Mouse (Mus musculus) MEL (cell line): Measurements from ENCODE around the gene Hs6st1. TPM values are rescaled to one million over a fixed set of nuclear protein-coding genes. Genes with fewer than 3 reads are reported as not detected.

ENCODE experiments used
- DNase-seq: peaks from one replicate; pipeline ENCODE4 v3.0.0; 2011; ENCODE audit warnings: low read depth, low spot score
- H3K27ac ChIP-seq: 2 replicates; pipeline ENCODE4 v1.5.1; 2012; ENCODE audit warnings: low read depth, mild to moderate bottlenecking, control low read depth, low read length, moderate library complexity; ENCODE audit not compliant: control insufficient read depth
- H3K27me3 ChIP-seq, 2 experiments: fragments of 150-350 bp in 1 of 2; sonication (generic) in 1 of 2; 2 replicates each; pipeline ENCODE4 v1.6.1; 2012; ENCODE audit warnings: low read length in 2 of 2, mild to moderate bottlenecking in 2 of 2, improper control_type of control experiment in 1 of 2, moderate library complexity in 1 of 2; ENCODE audit not compliant: insufficient read depth in 2 of 2, control insufficient read depth in 1 of 2
- H3K36me3 ChIP-seq, 2 experiments: 2 replicates each; pipeline ENCODE4 v1.6.1; 2012 to 2014; ENCODE audit warnings: low read length in 2 of 2, improper control_type of control experiment in 1 of 2, inconsistent platforms in 1 of 2, mild to moderate bottlenecking in 1 of 2; ENCODE audit not compliant: insufficient read depth in 2 of 2, control insufficient read depth in 1 of 2
- H3K4me1 ChIP-seq, 2 experiments: fragments of 150-350 bp in 1 of 2; sonication (generic) in 1 of 2; 2 replicates each; pipeline ENCODE4 v1.6.1; 2012; ENCODE audit warnings: low read length in 2 of 2, improper control_type of control experiment in 1 of 2, mild to moderate bottlenecking in 1 of 2; ENCODE audit not compliant: insufficient read depth in 2 of 2, control insufficient read depth in 1 of 2
- H3K4me3 ChIP-seq, 2 experiments: fragments of 150-350 bp in 1 of 2; sonication (generic) in 1 of 2; 2 replicates each; pipeline ENCODE4 v1.5.1; 2012; ENCODE audit warnings: low read depth in 2 of 2, low read length in 2 of 2, mild to moderate bottlenecking in 2 of 2, moderate library complexity in 2 of 2, control low read depth in 1 of 2, improper control_type of control experiment in 1 of 2; ENCODE audit not compliant: control insufficient read depth in 1 of 2, insufficient read depth in 1 of 2
- H3K79me2 ChIP-seq: 2 replicates; pipeline ENCODE4 v1.6.1; 2012; ENCODE audit warnings: mild to moderate bottlenecking, low read length, moderate library complexity; ENCODE audit not compliant: control insufficient read depth, poor library complexity, insufficient read depth
- H3K9ac ChIP-seq: 2 replicates; pipeline ENCODE4 v1.6.1; 2012; ENCODE audit warnings: low read depth, mild to moderate bottlenecking, control low read depth, low read length, moderate library complexity; ENCODE audit not compliant: control insufficient read depth, poor library complexity, severe bottlenecking
- H3K9me3 ChIP-seq: fragments of 150-350 bp; sonication (generic); replicated peaks from 2 replicates; pipeline ENCODE4 v1.6.1; 2012; ENCODE audit warnings: mild to moderate bottlenecking, low read length, improper control_type of control experiment, moderate library complexity; ENCODE audit not compliant: insufficient read depth
- BHLHE40 ChIP-seq: IDR thresholded peaks from 2 replicates; pipeline ENCODE4 v1.6.1; 2012; ENCODE audit warnings: low read depth, mild to moderate bottlenecking, inconsistent platforms, low read length, improper control_type of control experiment, borderline replicate concordance
- CHD1 ChIP-seq: IDR thresholded peaks from 2 replicates; pipeline ENCODE4 v1.6.1; 2012; ENCODE audit warnings: low read depth, mild to moderate bottlenecking, inconsistent platforms, low read length, improper control_type of control experiment
- CTCF ChIP-seq, 3 experiments: IDR thresholded peaks in 2 of 3; conservative IDR thresholded peaks in 1 of 3; 2 replicates each; pipeline ENCODE4 v1.5.1; 2011 to 2012; ENCODE audit warnings: low read length in 3 of 3, low read depth in 2 of 3, mild to moderate bottlenecking in 2 of 3, improper control_type of control experiment in 1 of 3, inconsistent platforms in 1 of 3, mixed read lengths in 1 of 3, moderate library complexity in 1 of 3; ENCODE audit not compliant: control insufficient read depth in 1 of 3, insufficient read depth in 1 of 3, poor library complexity in 1 of 3, severe bottlenecking in 1 of 3
- E2F4 ChIP-seq: IDR thresholded peaks from 2 replicates; pipeline ENCODE4 v1.6.1; 2011; ENCODE audit warnings: low read depth, low read length, improper control_type of control experiment, borderline replicate concordance
- GATA1 ChIP-seq: IDR thresholded peaks from 2 replicates; pipeline ENCODE4 v1.6.1; 2011; ENCODE audit warnings: low read depth, low read length, improper control_type of control experiment
- HCFC1 ChIP-seq: IDR thresholded peaks from 2 replicates; pipeline ENCODE4 v1.6.1; 2012; ENCODE audit warnings: low read depth, mild to moderate bottlenecking, inconsistent platforms, low read length, improper control_type of control experiment, moderate library complexity
- JUND ChIP-seq: IDR thresholded peaks from 2 replicates; pipeline ENCODE4 v1.6.1; 2011; ENCODE audit warnings: low read depth, mild to moderate bottlenecking, improper control_type of control experiment, low read length
- MAFK ChIP-seq: IDR thresholded peaks from 2 replicates; pipeline ENCODE4 v1.6.1; 2011; ENCODE audit warnings: low read depth, mild to moderate bottlenecking, low read length, improper control_type of control experiment, borderline replicate concordance
- MAX ChIP-seq: IDR thresholded peaks from 2 replicates; pipeline ENCODE4 v1.6.1; 2011; ENCODE audit warnings: low read length, improper control_type of control experiment
- MXI1 ChIP-seq: IDR thresholded peaks from 2 replicates; pipeline ENCODE4 v1.6.1; 2011; ENCODE audit warnings: mild to moderate bottlenecking, low read depth, low read length, improper control_type of control experiment
- MYB ChIP-seq: IDR thresholded peaks from 2 replicates; pipeline ENCODE4 v1.6.1; 2011; ENCODE audit warnings: mild to moderate bottlenecking, low read depth, low read length, improper control_type of control experiment
- MYC ChIP-seq: IDR thresholded peaks from 2 replicates; pipeline ENCODE4 v1.6.1; 2011; ENCODE audit warnings: low read depth, mild to moderate bottlenecking, low read length, improper control_type of control experiment, moderate library complexity
- NELFE ChIP-seq: IDR thresholded peaks from 2 replicates; pipeline ENCODE4 v1.6.1; 2011; ENCODE audit warnings: low read depth, low read length, improper control_type of control experiment
- POLR2AphosphoS2 ChIP-seq: IDR thresholded peaks from 2 replicates; pipeline ENCODE4 v1.6.1; 2011; ENCODE audit warnings: low read length, improper control_type of control experiment
- RCOR1 ChIP-seq: IDR thresholded peaks from 2 replicates; pipeline ENCODE4 v1.6.1; 2012; ENCODE audit warnings: low read depth, mild to moderate bottlenecking, inconsistent platforms, low read length, improper control_type of control experiment
- SIN3A ChIP-seq: IDR thresholded peaks from 2 replicates; pipeline ENCODE4 v1.6.1; 2012; ENCODE audit warnings: low read length, improper control_type of control experiment, inconsistent platforms
- SMC3 ChIP-seq: IDR thresholded peaks from 2 replicates; pipeline ENCODE4 v1.6.1; 2011; ENCODE audit warnings: low read depth, low read length, improper control_type of control experiment
- TAL1 ChIP-seq: IDR thresholded peaks from 2 replicates; pipeline ENCODE4 v1.6.1; 2012; ENCODE audit warnings: mild to moderate bottlenecking, inconsistent platforms, low read length, moderate library complexity, mixed read lengths
- TBP ChIP-seq: IDR thresholded peaks from 2 replicates; pipeline ENCODE4 v1.8.0; 2011; ENCODE audit warnings: low read depth, low read length, improper control_type of control experiment
- TCF12 ChIP-seq: IDR thresholded peaks from 2 replicates; pipeline ENCODE4 v1.6.1; 2014; ENCODE audit warnings: low read depth, mild to moderate bottlenecking, inconsistent platforms, low read length, improper control_type of control experiment, moderate library complexity
- ZC3H11A ChIP-seq: IDR thresholded peaks from 2 replicates; pipeline ENCODE4 v1.6.1; 2012; ENCODE audit warnings: low read depth, mild to moderate bottlenecking, inconsistent platforms, low read length, improper control_type of control experiment
- ZKSCAN1 ChIP-seq: IDR thresholded peaks from 2 replicates; pipeline ENCODE4 v1.6.1; 2012; ENCODE audit warnings: low read depth, mild to moderate bottlenecking, inconsistent platforms, low read length, improper control_type of control experiment, moderate library complexity
- ZMIZ1 ChIP-seq: IDR thresholded peaks from 2 replicates; pipeline ENCODE4 v1.6.1; 2012; ENCODE audit warnings: low read depth, mild to moderate bottlenecking, inconsistent platforms, low read length, improper control_type of control experiment, moderate library complexity
- ZNF384 ChIP-seq: IDR thresholded peaks from 2 replicates; pipeline ENCODE4 v1.6.1; 2012; ENCODE audit warnings: low read depth, mild to moderate bottlenecking, inconsistent platforms, low read length, improper control_type of control experiment
- polyA plus RNA-seq, 2 experiments: library from polyadenylated mRNA; stranded (reverse) in 1 of 2; unstranded in 1 of 2; fragments of >175 nt in 1 of 2; fragments of >200 nt in 1 of 2; gene quantifications; 2 replicates each; pipeline versions ENCODE4 v1.2.1 to v1.2.4; 2012; ENCODE audit warnings: low replicate concordance in 2 of 2, low read depth in 1 of 2; ENCODE audit not compliant: insufficient read length in 2 of 2, insufficient read depth in 1 of 2, missing spikeins in 1 of 2
- total RNA-seq: library from RNA; depleted of rRNA; stranded (reverse); fragments of 300-350 nt; gene quantifications from 2 replicates; pipeline ENCODE4 v1.2.3, GENCODE M21; 2012

Hs6st1 gene
- total and polyA plus RNA-seq, 3 experiments: 33.0 to 52.0 (median 45.7) TPM

DNA sequence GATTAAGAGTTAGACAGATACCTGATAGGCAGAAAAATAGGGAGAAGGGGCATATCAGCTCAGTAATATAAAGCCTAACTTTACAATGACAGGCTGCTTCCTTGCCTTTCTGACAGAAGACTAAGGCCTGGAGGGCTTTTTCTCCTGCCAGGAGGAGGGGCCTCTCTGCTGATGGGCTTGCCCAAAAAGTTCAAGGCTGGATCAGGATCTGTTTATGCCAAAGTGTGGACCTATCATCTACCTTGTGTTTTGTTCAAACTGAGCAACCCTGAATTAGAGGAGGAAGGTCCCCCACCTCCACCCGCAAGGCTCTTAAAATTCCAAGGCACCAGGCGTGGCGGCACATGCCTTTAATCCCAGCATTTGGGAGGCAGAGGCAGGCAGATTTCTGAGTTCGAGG is 47.9 kb upstream of the Hs6st1 start:
- Histone ChIP-seq H3K9ac (no peak overlapping the region), H3K27me3 (no peaks in the 10 kb centered on the region), H3K36me3 (no peaks in the 10 kb centered on the region)

DNA sequence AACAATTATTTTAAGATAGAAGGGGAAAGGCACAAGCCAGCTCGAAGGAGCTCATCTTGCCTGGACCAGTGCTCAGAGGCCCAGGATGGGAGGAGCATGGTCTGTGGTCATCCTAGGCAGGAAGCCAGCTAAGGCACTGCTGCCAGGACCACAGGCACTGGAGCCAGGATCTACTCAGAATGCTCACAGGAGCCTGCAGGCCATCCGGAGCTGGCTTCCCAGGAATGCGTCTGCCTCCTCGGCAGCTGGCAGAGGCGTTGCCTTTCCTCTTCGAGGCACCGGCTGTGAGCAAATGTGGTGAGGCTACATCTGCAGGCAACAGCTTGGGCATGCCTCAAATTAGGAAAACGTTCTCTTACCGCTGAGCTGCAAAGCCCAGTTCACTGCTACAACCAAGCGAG is 37.8 kb upstream of the Hs6st1 start:
- Histone ChIP-seq H3K27ac (no peak overlapping the region), H3K36me3 (no peaks in the 10 kb centered on the region), H3K9ac (no peak overlapping the region), H3K79me2 (no peaks in the 10 kb centered on the region), H3K9me3 (no peaks in the 10 kb centered on the region), H3K4me3 (no peak overlapping the region), H3K4me1 (no peaks in the 10 kb centered on the region), H3K27me3 (no peaks in the 10 kb centered on the region)
- no peak for TF ChIP-seq TAL1
- TF ChIP-seq ZMIZ1: no peak
- no peak for TF ChIP-seq MYB
- TF ChIP-seq NELFE: no peak
- TF ChIP-seq ZC3H11A: no peak
- DNase-seq: no peak

More for the DNA sequence above, 47.9 kb upstream of the Hs6st1 start:
- Histone ChIP-seq H3K79me2 (no peaks in the 10 kb centered on the region), H3K27ac (no peak overlapping the region), H3K9me3 (no peaks in the 10 kb centered on the region), H3K4me1 (no peaks in the 10 kb centered on the region), H3K4me3 (no peak overlapping the region)
- DNase-seq: no peak
- TF ChIP-seq ZKSCAN1: no peak
- no peak for TF ChIP-seq MAFK
- no peak for TF ChIP-seq JUND
- TF ChIP-seq SMC3: no peak
- no peak for TF ChIP-seq MXI1
- TF ChIP-seq POLR2AphosphoS2: no peak
- no peak for TF ChIP-seq TBP
- no peak for TF ChIP-seq E2F4
- no peak for TF ChIP-seq TCF12
- no peak for TF ChIP-seq MYC
- TF ChIP-seq RCOR1: no peak
- TF ChIP-seq CTCF (IDR thresholded peaks at IDR 0.05 in 2 of 3, conservative IDR thresholded peaks at IDR 0.05 in 1 of 3; ENCODE audit: control insufficient read depth in 1 of 3, insufficient read depth in 1 of 3, low read depth in 2 of 3, low read length in 3 of 3, poor library complexity in 1 of 3, severe bottlenecking in 1 of 3): no peak

DNA sequence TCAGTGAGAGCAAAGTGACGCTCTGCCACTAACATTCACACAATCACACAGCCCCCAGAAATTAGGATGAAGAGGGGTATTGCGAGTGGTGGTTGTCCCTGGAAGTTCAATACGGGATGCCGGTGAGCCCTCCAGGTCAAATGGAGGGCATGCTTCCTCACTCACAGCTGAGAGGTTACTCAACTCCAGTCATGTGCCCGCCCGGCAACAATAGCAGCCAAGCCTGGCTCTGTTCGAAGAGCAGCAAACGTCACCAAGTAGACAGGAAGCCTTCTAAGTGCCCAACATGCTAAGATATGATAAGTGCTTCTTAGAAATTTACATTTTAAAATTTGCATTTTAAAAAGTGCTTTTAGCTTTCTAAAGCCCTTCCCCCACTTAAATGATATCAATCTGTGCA is 29.4 kb upstream of the Hs6st1 start:
- Histone ChIP-seq H3K27ac (no peak overlapping the region), H3K27me3 (no peaks in the 10 kb centered on the region), H3K4me1 (no peaks in the 10 kb centered on the region), H3K79me2 (no peaks in the 10 kb centered on the region), H3K9ac (no peak overlapping the region), H3K9me3 (no peaks in the 10 kb centered on the region), H3K4me3 (no peak overlapping the region), H3K36me3 (no peaks in the 10 kb centered on the region)
- TF ChIP-seq TCF12 (no peak), RCOR1 (no peak), MAX (no peak), SMC3 (no peak), TAL1 (no peak), GATA1 (no peak), CHD1 (no peak), MAFK (no peak), MXI1 (no peak), ZNF384 (no peak), HCFC1 (no peak), ZMIZ1 (no peak), CTCF (IDR thresholded peaks at IDR 0.05 in 2 of 3, conservative IDR thresholded peaks at IDR 0.05 in 1 of 3; ENCODE audit: control insufficient read depth in 1 of 3, insufficient read depth in 1 of 3, low read depth in 2 of 3, low read length in 3 of 3, poor library complexity in 1 of 3, severe bottlenecking in 1 of 3) (no peak), SIN3A (no peak), BHLHE40 (no peak)
- DNase-seq: no peak
